Mouse (Mus musculus): Measurements from ENCODE around the gene Pecr. TPM values are rescaled to one million over a fixed set of nuclear protein-coding genes. Genes with fewer than 3 reads are reported as not detected.
"Not testable (repeated sequence)": the region's sequence is repeated elsewhere in the genome, so short reads cannot be mapped to it uniquely, and the experiment has no call there.

Pecr gene
- total RNA-seq, 2 experiments from 2014 or later, result 4.8 to 5.6 TPM

- intact Hi-C loops (cut with DNase I), result no loop called here
- no peak for DNase-seq
Measured at GRCm38 (mm10) chr1:72238016-72238580, 46.0 kb downstream of the Pecr start.

GRCm38 (mm10) chr1:72237007-72237775 lies 46.9 kb downstream of the Pecr start:
- DNase-seq, result peak; percentile 42
- intact Hi-C loops (cut with DNase I), result no loop called here

GRCm38 (mm10) chr1:72236363-72237006 lies 47.6 kb downstream of the Pecr start:
- intact Hi-C loops (cut with DNase I), result not testable (repeated sequence)
- DNase-seq, result peak; percentile 78

- DNase-seq; intact Hi-C loops (cut with DNase I): not testable (repeated sequence)
Measured at GRCm38 (mm10) chr1:72232592-72232991, 51.5 kb downstream of the Pecr start.

GRCm38 (mm10) chr1:72228974-72229373 lies 55.1 kb downstream of the Pecr start:
- DNase-seq, result no peak
- intact Hi-C loops (cut with DNase I), result no loop called here

- DNase-seq, result no peak
- intact Hi-C loops (cut with DNase I), result no loop called here
Measured at GRCm38 (mm10) chr1:72227546-72227945, 56.6 kb downstream of the Pecr start.

- DNase-seq, result no peak
- intact Hi-C loops (cut with DNase I), result no loop called here
Measured at GRCm38 (mm10) chr1:72226887-72227481, 57.1 kb downstream of the Pecr start.

- intact Hi-C loops (cut with DNase I), result no loop called here
- DNase-seq, result peak; percentile 41
Measured at GRCm38 (mm10) chr1:72226172-72226886, 57.8 kb downstream of the Pecr start.

- intact Hi-C loops (cut with DNase I), result not testable (repeated sequence)
- DNase-seq, result peak; percentile 79
Measured at GRCm38 (mm10) chr1:72225720-72226171, 58.4 kb downstream of the Pecr start.

GRCm38 (mm10) chr1:72225054-72225718 lies 58.9 kb downstream of the Pecr start:
- DNase-seq, result no peak
- intact Hi-C loops (cut with DNase I), result no loop called here

GRCm38 (mm10) chr1:72220008-72220407 lies 64.1 kb downstream of the Pecr start:
- DNase-seq, result peak; percentile 43

GRCm38 (mm10) chr1:72219116-72219515 lies 65.0 kb downstream of the Pecr start:
- intact Hi-C loops (cut with DNase I), result no loop called here
- DNase-seq, result no peak

More at GRCm38 (mm10) chr1:72220008-72220407, 64.1 kb downstream of the Pecr start:
- intact Hi-C loops (cut with DNase I), result no loop called here

GRCm38 (mm10) chr1:72218626-72219025 lies 65.5 kb downstream of the Pecr start:
- DNase-seq, result no peak
- intact Hi-C loops (cut with DNase I), result no loop called here

GRCm38 (mm10) chr1:72216761-72217160 lies 67.4 kb downstream of the Pecr start:
- intact Hi-C loops (cut with DNase I), result no loop called here
- DNase-seq, result no peak

- no peak for DNase-seq
- intact Hi-C loops (cut with DNase I), result no loop called here
Measured at GRCm38 (mm10) chr1:72215174-72215573, 68.9 kb downstream of the Pecr start.

GRCm38 (mm10) chr1:72214470-72214961 lies 69.6 kb downstream of the Pecr start:
- DNase-seq, result no peak
- intact Hi-C loops (cut with DNase I), result no loop called here

GRCm38 (mm10) chr1:72213954-72214353 lies 70.2 kb downstream of the Pecr start:
- intact Hi-C loops (cut with DNase I), result no loop called here
- DNase-seq, result no peak

GRCm38 (mm10) chr1:72211701-72212699 lies 72.1 kb downstream of the Pecr start, which contains the start of gene Mreg:
Gene Mreg, minus strand, starts transcription at chr1:72212307.
- DNase-seq, result peak; percentile 45
- intact Hi-C loops (cut with DNase I), result no loop called here

All from left cerebral cortex, postnatal 4 days (tissue).